Mouse (Mus musculus): ENCODE data around the gene Lair1. TPM values are rescaled to one million over a fixed set of nuclear protein-coding genes. Genes with fewer than 3 reads are reported as not detected.

The Lair1 gene
- 4.8 and 5.0 TPM in 2 replicates for polyA plus RNA-seq (2015; fragmentation: Nextera tagmentation; extraction: Ambion mirVana)

GRCm38 (mm10) chr7:4063013-4063412, at the start of gene Lair1:
Gene Lair1 (minus strand): TSS chr7:4063204.

Other genes starting within 250 kb of the Lair1 start
- gene Gm15448, start 237.5 kb downstream of the Lair1 start, polyA plus RNA-seq (2015; fragmentation: Nextera tagmentation; extraction: Ambion mirVana): not detected in 2 replicates
- gene Pira2, start 218.2 kb downstream of the Lair1 start, polyA plus RNA-seq (2015; fragmentation: Nextera tagmentation; extraction: Ambion mirVana): 0.12 TPM in 1 of 2 replicates, not detected in the other
- gene Gm14548, start 165.1 kb downstream of the Lair1 start, polyA plus RNA-seq (2015; fragmentation: Nextera tagmentation; extraction: Ambion mirVana): 0.17 TPM in 1 of 2 replicates, not detected in the other
- gene Lilra6, start 147.7 kb downstream of the Lair1 start, polyA plus RNA-seq (2015; fragmentation: Nextera tagmentation; extraction: Ambion mirVana): 0.06 TPM in 1 of 2 replicates, not detected in the other
- 295 and 344 TPM in 2 replicates for gene Ttyh1, start 56.2 kb upstream of the Lair1 start, polyA plus RNA-seq (2015; fragmentation: Nextera tagmentation; extraction: Ambion mirVana)
- gene Leng8, start 73.8 kb upstream of the Lair1 start, polyA plus RNA-seq (2015; fragmentation: Nextera tagmentation; extraction: Ambion mirVana): 39.6 and 53.1 TPM in 2 replicates
- 6.5 and 7.2 TPM in 2 replicates for gene Leng9, start 87.2 kb upstream of the Lair1 start, polyA plus RNA-seq (2015; fragmentation: Nextera tagmentation; extraction: Ambion mirVana)
- gene Cdc42ep5, start 101.7 kb upstream of the Lair1 start, polyA plus RNA-seq (2015; fragmentation: Nextera tagmentation; extraction: Ambion mirVana): 11.5 and 16.0 TPM in 2 replicates
- 0.14 and 0.21 TPM in 2 replicates for gene Lilra5, start 174.6 kb upstream of the Lair1 start, polyA plus RNA-seq (2015; fragmentation: Nextera tagmentation; extraction: Ambion mirVana)